Mouse (Mus musculus): ENCODE data around the gene Mpp3. TPM values are rescaled to one million over a fixed set of nuclear protein-coding genes. Genes with fewer than 3 reads are reported as not detected.

Mpp3 gene
- polyA plus RNA-seq, 1 experiment from 2014 or later: 41.0 TPM

DNA sequence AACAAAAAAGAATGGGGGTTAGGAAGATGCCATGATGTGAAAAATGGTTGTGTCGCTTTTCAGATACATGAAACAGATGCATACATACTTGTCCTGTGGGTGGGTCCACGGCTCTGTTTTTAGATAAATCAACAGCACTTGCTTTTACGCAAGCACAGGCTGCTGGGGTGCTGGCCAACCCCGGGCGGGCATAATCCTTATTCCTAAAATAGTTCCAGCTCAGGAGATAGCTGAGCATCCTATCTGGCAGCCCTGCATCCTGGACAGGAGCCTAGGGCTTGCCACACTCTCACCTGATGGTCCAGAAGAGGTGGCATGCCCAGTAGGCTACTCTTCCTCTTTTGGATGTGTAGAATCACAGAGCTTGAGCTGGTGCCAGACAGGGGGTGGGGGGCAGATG, 78.2 kb downstream of the Mpp3 start:
- Histone ChIP-seq H3K4me1 (peaks cover 9% of the 10 kb centered on the region), H3K36me3 (ENCODE audit: poor library complexity, severe bottlenecking) (no peaks in the 10 kb centered on the region), H3K27ac (no peak overlapping the region), H3K4me3 (no peak overlapping the region), H3K4me2 (no peak overlapping the region), H3K27me3 (peaks cover 23% of the 10 kb centered on the region), H3K9me3 (replicated peaks) (no peaks in the 10 kb centered on the region), H3K9ac (no peak overlapping the region)
- WGBS: 95% methylated on average over 5 of the region's 5 CpGs
- ATAC-seq: no peak

Other genes starting within 250 kb of the Mpp3 start
- gene Etv4, start 243.1 kb downstream of the Mpp3 start, polyA plus RNA-seq (2015; fragmentation: Nextera tagmentation; extraction: Ambion mirVana): 2.4 and 3.3 TPM in 2 replicates
- 0.17 and 0.30 TPM in 2 replicates for gene Meox1, start 134.1 kb downstream of the Mpp3 start, polyA plus RNA-seq (2015; fragmentation: Nextera tagmentation; extraction: Ambion mirVana)
- gene Sost, start 61.4 kb downstream of the Mpp3 start, polyA plus RNA-seq (2015; fragmentation: Nextera tagmentation; extraction: Ambion mirVana): 0.14 TPM in 1 of 2 replicates, not detected in the other
- gene Cfap97d1, start 44.2 kb downstream of the Mpp3 start, polyA plus RNA-seq (2015; fragmentation: Nextera tagmentation; extraction: Ambion mirVana): not detected in 2 replicates
- gene Dusp3, start 41.4 kb downstream of the Mpp3 start, polyA plus RNA-seq (2015; fragmentation: Nextera tagmentation; extraction: Ambion mirVana): 8.5 and 8.7 TPM in 2 replicates
- gene Cd300lg, start 13.0 kb upstream of the Mpp3 start, polyA plus RNA-seq (2015; fragmentation: Nextera tagmentation; extraction: Ambion mirVana): 0.27 and 0.31 TPM in 2 replicates
- gene Mpp2, start 60.1 kb upstream of the Mpp3 start, polyA plus RNA-seq (2015; fragmentation: Nextera tagmentation; extraction: Ambion mirVana): 19.8 and 22.0 TPM in 2 replicates
- gene Ppy, start 72.9 kb upstream of the Mpp3 start, polyA plus RNA-seq (2015; fragmentation: Nextera tagmentation; extraction: Ambion mirVana): not detected in 2 replicates
- not detected in 2 replicates for gene Pyy, start 79.4 kb upstream of the Mpp3 start, polyA plus RNA-seq (2015; fragmentation: Nextera tagmentation; extraction: Ambion mirVana)
- gene Nags, start 117.1 kb upstream of the Mpp3 start, polyA plus RNA-seq (2015; fragmentation: Nextera tagmentation; extraction: Ambion mirVana): not detected in 2 replicates
- gene Tmem101, start 127.9 kb upstream of the Mpp3 start, polyA plus RNA-seq (2015; fragmentation: Nextera tagmentation; extraction: Ambion mirVana): 35.6 and 39.0 TPM in 2 replicates
- 155 and 158 TPM in 2 replicates for gene Lsm12, start 156.8 kb upstream of the Mpp3 start, polyA plus RNA-seq (2015; fragmentation: Nextera tagmentation; extraction: Ambion mirVana)
- 21.5 and 25.6 TPM in 2 replicates for gene G6pc3, start 161.2 kb upstream of the Mpp3 start, polyA plus RNA-seq (2015; fragmentation: Nextera tagmentation; extraction: Ambion mirVana)
- gene Hdac5, start 201.7 kb upstream of the Mpp3 start, polyA plus RNA-seq (2015; fragmentation: Nextera tagmentation; extraction: Ambion mirVana): 88.2 TPM in 2 replicates
- 11.0 and 13.7 TPM in 2 replicates for gene BC030867, start 220.4 kb upstream of the Mpp3 start, polyA plus RNA-seq (2015; fragmentation: Nextera tagmentation; extraction: Ambion mirVana)
- not detected in 2 replicates for gene Asb16, start 240.3 kb upstream of the Mpp3 start, polyA plus RNA-seq (2015; fragmentation: Nextera tagmentation; extraction: Ambion mirVana)